Mouse (Mus musculus) ES-E14 (cell line): ENCODE data around the gene Zc3h10. TPM values are rescaled to one million over a fixed set of nuclear protein-coding genes. Genes with fewer than 3 reads are reported as not detected.
"Not testable (repeated sequence)": the region's sequence is repeated elsewhere in the genome, so short reads cannot be mapped to it uniquely, and the experiment has no call there.

Experiments
- DNase-seq: peaks from one replicate; pipeline ENCODE4 v3.0.0-alpha.2; 2013; ENCODE audit warnings: low read depth, low spot score
- H3K27ac ChIP-seq: 2 replicates; pipeline ENCODE4 v1.5.1; 2012; ENCODE audit warnings: low read depth, mild to moderate bottlenecking, low read length, moderate library complexity, mixed read lengths; ENCODE audit not compliant: poor library complexity, insufficient read depth, severe bottlenecking
- H3K36me3 ChIP-seq: 2 replicates; pipeline ENCODE4 v1.6.1; 2012; ENCODE audit warnings: mild to moderate bottlenecking, low read length, moderate library complexity, mixed read lengths; ENCODE audit not compliant: control insufficient read depth, poor library complexity, insufficient read depth, severe bottlenecking
- H3K4me1 ChIP-seq, 2 experiments: fragments of 150-350 bp in 1 of 2; sonication (generic) in 1 of 2; 2 replicates each; pipeline ENCODE4 v1.6.1; 2012; ENCODE audit warnings: low read length in 2 of 2, mild to moderate bottlenecking in 1 of 2, mixed read lengths in 1 of 2; ENCODE audit not compliant: control insufficient read depth in 2 of 2, insufficient read depth in 2 of 2, poor library complexity in 1 of 2
- H3K4me3 ChIP-seq, 2 experiments: fragments of 150-350 bp in 1 of 2; sonication (generic) in 1 of 2; 2 replicates each; pipeline ENCODE4 v1.5.1; 2012; ENCODE audit warnings: low read length in 2 of 2, low read depth in 1 of 2, mild to moderate bottlenecking in 1 of 2, mixed read lengths in 1 of 2; ENCODE audit not compliant: insufficient read depth in 1 of 2, poor library complexity in 1 of 2, severe bottlenecking in 1 of 2
- H3K9ac ChIP-seq: 2 replicates; pipeline ENCODE4 v1.6.1; 2012; ENCODE audit warnings: low read depth, mild to moderate bottlenecking, low read length, mixed read lengths; ENCODE audit not compliant: poor library complexity, insufficient read depth, severe bottlenecking
- H3K9me3 ChIP-seq: fragments of 150-350 bp; sonication (generic); 2 replicates; pipeline ENCODE4 v1.6.1; 2012; ENCODE audit warnings: low read depth, mild to moderate bottlenecking, low read length; ENCODE audit not compliant: control insufficient read depth, insufficient read depth
- CHD2 ChIP-seq: IDR thresholded peaks from 2 replicates; pipeline ENCODE4 v1.6.1; 2014; ENCODE audit warnings: mild to moderate bottlenecking, low read depth, low read length, inconsistent platforms
- HCFC1 ChIP-seq: IDR thresholded peaks from 2 replicates; pipeline ENCODE4 v1.6.1; 2012; ENCODE audit warnings: low read length, inconsistent platforms, borderline replicate concordance; ENCODE audit not compliant: insufficient read depth
- MAFK ChIP-seq: IDR thresholded peaks from 2 replicates; pipeline ENCODE4 v1.6.1; 2014; ENCODE audit warnings: mild to moderate bottlenecking, low read depth, low read length, inconsistent platforms; ENCODE audit not compliant: insufficient read depth
- ZC3H11A ChIP-seq: IDR thresholded peaks from 2 replicates; pipeline ENCODE4 v1.6.1; 2012; ENCODE audit warnings: low read depth, mild to moderate bottlenecking, inconsistent platforms, low read length, borderline replicate concordance
- ZNF384 ChIP-seq: IDR thresholded peaks from 2 replicates; pipeline ENCODE4 v1.6.1; 2012; ENCODE audit warnings: low read depth, low read length, inconsistent platforms
- in situ Hi-C, 2 experiments: fragments of 600-800 bp; cut with MboI; formaldehyde crosslinking; loops; one replicate each; pipeline ENCODE4 v1.15.1; 2025; ENCODE audit warnings: low sequenced_read_pairs in 2 of 2, inconsistent platforms in 1 of 2; ENCODE audit not compliant: unreplicated experiment in 2 of 2
- total RNA-seq: library from RNA; depleted of rRNA; stranded (reverse); fragments of 300-350 nt; gene quantifications from 2 replicates; pipeline ENCODE4 v1.2.3, GENCODE M21; 2012

Zc3h10 gene
- total RNA-seq, 1 experiment, result 18.8 TPM

- in situ Hi-C loops, result no loop called here
These were observed 39.3 kb downstream of the Zc3h10 start for GRCm38 (mm10) chr10:128508260-128508659.

DNA sequence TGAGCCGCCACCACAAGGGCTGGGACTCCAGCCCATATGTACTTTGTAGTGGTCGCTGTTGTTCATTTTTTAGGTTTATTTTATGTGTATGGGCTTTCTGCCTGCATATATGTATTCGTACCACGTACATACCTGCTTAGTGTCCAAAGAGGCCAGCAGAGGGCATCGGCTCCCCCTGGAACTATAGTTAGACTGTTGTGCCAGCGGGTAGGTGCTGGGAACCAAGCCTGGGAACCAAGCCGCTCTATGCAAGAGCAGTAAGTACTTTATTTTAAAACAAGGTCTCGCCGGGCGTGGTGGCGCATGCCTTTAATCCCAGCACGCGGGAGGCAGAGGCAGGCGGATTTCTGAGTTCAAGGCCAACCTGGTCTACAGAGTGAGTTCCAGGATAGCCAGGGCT, 41.6 kb downstream of the Zc3h10 start:
- no peak for DNase-seq

More at GRCm38 (mm10) chr10:128508260-128508659, 39.3 kb downstream of the Zc3h10 start:
- H3K9ac ChIP-seq, result no peak overlapping the region
- no peaks in the 10 kb centered on the region for H3K9me3 ChIP-seq
- no peak for TF ChIP-seq ZNF384
- TF ChIP-seq HCFC1, result no peak
- TF ChIP-seq MAFK, result no peak
- TF ChIP-seq ZC3H11A, result no peak
- TF ChIP-seq CHD2, result no peak
- no peak overlapping the region for H3K27ac ChIP-seq
- no peak for DNase-seq
- peaks cover 15% of the 10 kb centered on the region; the same call in 1 of the 2 replicates for H3K36me3 ChIP-seq
- no peak overlapping the region for H3K4me3 ChIP-seq
- H3K4me1 ChIP-seq, result peaks cover 2 to 5% of the 10 kb centered on the region in 2 experiments; a peak in 1 of 4 replicates

GRCm38 (mm10) chr10:128505371-128505667, 42.3 kb downstream of the Zc3h10 start:
- H3K9ac ChIP-seq, H3K36me3 ChIP-seq, H3K4me3 ChIP-seq, H3K4me1 ChIP-seq, H3K9me3 ChIP-seq, H3K27ac ChIP-seq, DNase-seq, in situ Hi-C loops: not testable (repeated sequence)

More for the DNA sequence above, 41.6 kb downstream of the Zc3h10 start:
- TF ChIP-seq CHD2 (no peak), ZNF384 (no peak), ZC3H11A (no peak), MAFK (no peak), HCFC1 (no peak)
- Histone ChIP-seq H3K4me1 (peaks cover 2 to 5% of the 10 kb centered on the region in 2 experiments; a peak in 1 of 4 replicates), H3K9me3 (no peaks in the 10 kb centered on the region), H3K4me3 (no peak overlapping the region), H3K36me3 (peaks cover 2% of the 10 kb centered on the region; the same call in 1 of the 2 replicates), H3K9ac (no peak overlapping the region), H3K27ac (no peak overlapping the region)
- in situ Hi-C loops, result no loop called here

DNA sequence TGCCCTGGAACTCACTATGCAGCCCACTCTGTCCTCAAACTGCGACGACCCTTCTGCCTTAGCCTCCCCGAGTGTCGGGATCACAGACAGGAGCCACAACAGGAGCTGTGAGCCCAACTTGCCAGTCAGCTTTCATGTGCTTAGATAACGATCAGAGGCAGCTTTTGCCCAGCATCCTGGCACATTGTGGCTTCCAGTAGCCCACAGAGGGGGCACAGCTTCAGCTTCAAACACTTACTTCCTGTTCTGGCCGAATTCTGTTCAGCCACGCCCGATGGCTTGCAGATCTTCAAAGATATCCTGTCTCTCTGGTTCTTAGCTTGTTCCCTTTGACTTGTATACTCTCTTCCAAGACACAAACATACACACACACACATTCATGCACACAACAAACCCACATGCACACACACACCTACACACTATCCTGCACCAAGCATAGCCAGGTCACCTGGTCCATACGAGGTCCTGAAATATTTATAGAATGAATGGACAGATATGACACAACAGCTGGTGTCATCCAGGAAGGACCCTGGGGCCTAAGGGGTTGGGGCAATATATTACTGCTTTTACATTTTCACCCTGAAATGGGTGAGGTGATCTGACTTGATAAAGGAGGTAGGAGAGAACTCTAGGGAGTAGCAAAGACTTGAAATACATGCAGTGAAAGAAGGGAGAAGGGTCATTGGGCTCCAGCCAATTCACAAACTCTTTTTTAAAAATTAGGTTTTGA, 42.8 kb downstream of the Zc3h10 start:
- in situ Hi-C loops, result no loop called here
- Histone ChIP-seq H3K9ac (no peak overlapping the region), H3K36me3 (no peaks in the 10 kb centered on the region), H3K9me3 (no peaks in the 10 kb centered on the region), H3K4me1 (peaks cover 2 to 5% of the 10 kb centered on the region in 2 experiments; a peak in 1 of 4 replicates), H3K4me3 (no peak overlapping the region), H3K27ac (no peak overlapping the region)
- TF ChIP-seq ZC3H11A (no peak), HCFC1 (no peak), MAFK (no peak), ZNF384 (no peak), CHD2 (no peak)
- no peak for DNase-seq

DNA sequence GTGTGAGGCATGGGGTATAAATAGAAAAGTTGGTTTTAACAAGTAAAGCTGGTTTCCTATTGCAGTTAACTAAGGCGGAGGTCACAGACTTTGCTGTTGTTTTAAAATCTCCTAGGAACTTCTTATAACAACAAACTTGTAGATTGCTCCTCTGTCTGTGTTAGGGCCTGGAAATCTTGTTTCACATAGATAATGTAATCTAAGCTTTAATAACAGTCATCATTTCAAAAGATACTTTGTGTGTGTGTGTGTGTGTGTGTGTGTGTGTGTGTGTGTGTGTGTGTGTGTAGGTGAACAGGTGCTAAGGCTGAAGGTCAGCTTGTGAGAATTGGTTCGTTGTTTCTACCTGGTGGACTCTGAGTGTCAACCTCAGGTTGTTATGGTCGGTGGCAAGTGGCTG, 43.6 kb downstream of the Zc3h10 start:
- no peak for DNase-seq
- no peaks in the 10 kb centered on the region for H3K36me3 ChIP-seq
- peaks cover 2 to 5% of the 10 kb centered on the region in 2 experiments; a peak in 1 of 4 replicates for H3K4me1 ChIP-seq
- no peaks in the 10 kb centered on the region for H3K9me3 ChIP-seq
- in situ Hi-C loops, result no loop called here
- TF ChIP-seq MAFK (no peak), CHD2 (no peak), HCFC1 (no peak), ZNF384 (no peak)
- H3K4me3 ChIP-seq, result no peak overlapping the region
- H3K9ac ChIP-seq, result no peak overlapping the region
- H3K27ac ChIP-seq, result no peak overlapping the region
